In the genomic region with DNA sequence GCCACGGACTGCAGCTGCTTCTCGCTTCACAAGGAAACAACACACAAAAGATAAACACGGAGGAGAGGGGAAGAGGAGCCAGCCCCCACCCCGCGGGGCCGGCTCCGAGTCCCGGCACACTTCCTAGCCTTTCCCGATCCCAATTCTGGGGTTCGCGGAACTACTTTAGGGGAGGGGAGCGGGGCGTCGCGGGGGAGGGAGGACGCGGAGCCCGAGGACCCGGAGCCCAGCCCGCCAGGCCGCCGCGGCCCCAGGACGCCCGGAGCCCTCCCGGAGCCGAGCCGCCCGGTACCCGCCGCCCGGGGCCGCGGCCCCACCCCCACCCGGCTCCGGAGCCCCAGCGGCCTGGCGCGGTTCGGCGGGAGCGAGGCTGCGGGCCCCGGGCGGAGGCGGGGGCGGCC, we compare ENCODE assay signal across 8 mouse cellular contexts.
DNase-seq lines count a peak whose midpoint lies in the region; ATAC-seq and TF ChIP-seq lines count a peak whose summit lies in the region.

No protein-coding gene starts in this region.

- TF ChIP-seq EP300 in liver, embryonic 14.5 days (IDR thresholded peaks at IDR 0.05; ENCODE audit: low read depth) = no peak

- WGBS in embryonic facial prominence, embryonic 15.5 days = under 1% methylated on average over 44 of the region's 47 CpGs
- WGBS in heart, embryonic 12.5 days = 1% methylated on average over 38 of the region's 47 CpGs
- whole genome bisulfite sequencing in liver, embryonic 14.5 days (ENCODE audit: insufficient replicate concordance) = under 1% methylated on average over 46 of the region's 47 CpGs
- under 1% methylated on average over 17 of the region's 47 CpGs for WGBS in stomach, embryonic 16.5 days

- peak overlapping the region; percentile 52 for H3K4me2 ChIP-seq in embryonic facial prominence, embryonic 15.5 days (replicated peaks)
- peak overlapping the region; percentile 67 for H3K4me2 ChIP-seq in heart, embryonic 12.5 days
- peak overlapping the region; percentile 89 for H3K4me2 ChIP-seq in liver, embryonic 14.5 days (ENCODE audit: low read depth)
- peak overlapping the region; percentile 64 for H3K4me2 ChIP-seq in stomach, embryonic 16.5 days (ENCODE audit: low read depth, low read length)

- H3K27me3 ChIP-seq in embryonic facial prominence, embryonic 15.5 days = no peaks in the 10 kb centered on the region
- no peaks in the 10 kb centered on the region for H3K27me3 ChIP-seq in heart, embryonic 12.5 days (replicated peaks)
- no peaks in the 10 kb centered on the region for H3K27me3 ChIP-seq in liver, embryonic 14.5 days (ENCODE audit: control insufficient read depth, insufficient read depth, low read length)
- no peaks in the 10 kb centered on the region for H3K27me3 ChIP-seq in stomach, embryonic 16.5 days (ENCODE audit: control insufficient read depth, insufficient read depth, low read length)

- no peak for TF ChIP-seq CTCF in liver, embryonic 14.5 days (IDR thresholded peaks at IDR 0.05; ENCODE audit: low read depth)

- no peaks in the 10 kb centered on the region for H3K9me3 ChIP-seq in embryonic facial prominence, embryonic 15.5 days (replicated peaks)
- H3K9me3 ChIP-seq in heart, embryonic 12.5 days (replicated peaks) = no peaks in the 10 kb centered on the region
- H3K9me3 ChIP-seq in liver, embryonic 14.5 days (ENCODE audit: control insufficient read depth, low read length) = no peaks in the 10 kb centered on the region
- no peaks in the 10 kb centered on the region for H3K9me3 ChIP-seq in stomach, embryonic 16.5 days (replicated peaks; ENCODE audit: control insufficient read depth, low read length)

- H3K36me3 ChIP-seq in embryonic facial prominence, embryonic 15.5 days = no peaks in the 10 kb centered on the region
- H3K36me3 ChIP-seq in heart, embryonic 12.5 days = no peaks in the 10 kb centered on the region
- H3K36me3 ChIP-seq in liver, embryonic 14.5 days (replicated peaks; ENCODE audit: control insufficient read depth, insufficient read depth, low read depth) = no peaks in the 10 kb centered on the region
- no peaks in the 10 kb centered on the region for H3K36me3 ChIP-seq in stomach, embryonic 16.5 days (ENCODE audit: control insufficient read depth, insufficient read depth, low read length)

- peaks cover 15% of the 10 kb centered on the region for H3K4me1 ChIP-seq in embryonic facial prominence, embryonic 15.5 days
- peaks cover 19% of the 10 kb centered on the region for H3K4me1 ChIP-seq in heart, embryonic 12.5 days (replicated peaks)
- peaks cover 6 to 13% of the 10 kb centered on the region in 2 experiments for H3K4me1 ChIP-seq in liver, embryonic 14.5 days (replicated peaks; ENCODE audit: control insufficient read depth in 2 of 2, insufficient read depth in 2 of 2, low read length in 1 of 2)
- H3K4me1 ChIP-seq in stomach, embryonic 16.5 days (ENCODE audit: control insufficient read depth, insufficient read depth, low read length) = peaks cover 12% of the 10 kb centered on the region

- peak overlapping the region; percentile 100 for H3K27ac ChIP-seq in embryonic facial prominence, embryonic 15.5 days (replicated peaks)
- peak overlapping the region; percentile 99 for H3K27ac ChIP-seq in heart, embryonic 12.5 days (ENCODE audit: poor library complexity, severe bottlenecking)
- H3K27ac ChIP-seq in liver, embryonic 14.5 days = peak overlapping the region; percentile 82
- H3K27ac ChIP-seq in stomach, embryonic 16.5 days (ENCODE audit: low read length) = peak overlapping the region; percentile 100

- peak; percentile 33 to 62 for DNase-seq in urinary bladder, adult 18-20 months (ENCODE audit: low spot score in 2 of 2)
- no peak for DNase-seq in urinary bladder, postnatal 10 days (ENCODE audit: low spot score)
- peak; percentile 79 for DNase-seq in kidney, postnatal 10 days
- DNase-seq in liver, embryonic 14.5 days (ENCODE audit: low read depth in 3 of 3, low spot score in 3 of 3) = no peak
- peak; percentile 62 for DNase-seq in naive thymus-derived CD4-positive, alpha-beta T cell, adult 2 months (ENCODE audit: low read depth)

- H3K9ac ChIP-seq in embryonic facial prominence, embryonic 15.5 days = peak overlapping the region; percentile 99
- H3K9ac ChIP-seq in heart, embryonic 12.5 days = peak overlapping the region; percentile 99
- H3K9ac ChIP-seq in liver, embryonic 14.5 days (replicated peaks) = peak overlapping the region; percentile 90
- H3K9ac ChIP-seq in stomach, embryonic 16.5 days (ENCODE audit: low read length) = peak overlapping the region; percentile 100

- peak overlapping the region; percentile 82 for H3K4me3 ChIP-seq in embryonic facial prominence, embryonic 15.5 days (replicated peaks)
- H3K4me3 ChIP-seq in heart, embryonic 12.5 days = peak overlapping the region; percentile 93
- H3K4me3 ChIP-seq in liver, embryonic 14.5 days (ENCODE audit: insufficient read depth in 1 of 2, low read depth in 2 of 2, low read length in 2 of 2) = peak overlapping the region; percentile 75 to 84
- peak overlapping the region; percentile 83 for H3K4me3 ChIP-seq in stomach, embryonic 16.5 days (replicated peaks; ENCODE audit: low read length)

- ATAC-seq in embryonic facial prominence, embryonic 15.5 days (ENCODE audit: insufficient number of reproducible peaks, low FRiP score, low TSS enrichment, low read depth) = peak; percentile 68
- peak; percentile 87 for ATAC-seq in heart, embryonic 12.5 days (ENCODE audit: insufficient number of reproducible peaks, low FRiP score)
- peak; percentile 86 for ATAC-seq in liver, embryonic 14.5 days (ENCODE audit: insufficient read depth)
- peak; percentile 84 for ATAC-seq in stomach, embryonic 16.5 days (ENCODE audit: insufficient read depth, low FRiP score)

Comparison
In these comparisons a context has a peak if more than half of its experiments do, and no peak if none do; other contexts are left out.
1. DNase-seq: peak in urinary bladder, adult 18-20 months (2 of 2), kidney, postnatal 10 days (single experiment) and naive thymus-derived CD4-positive, alpha-beta T cell, adult 2 months (single experiment); none in urinary bladder, postnatal 10 days (single experiment) and liver, embryonic 14.5 days (0 of 3).
2. Peak in every context shown above with its lines, with median percentiles within 50 percentile points of each other: ATAC-seq, H3K27ac ChIP-seq, H3K4me2 ChIP-seq, H3K4me3 ChIP-seq and H3K9ac ChIP-seq.